Mouse (Mus musculus) lung, embryonic 14.5 days (tissue): ENCODE results near the gene Tarbp2. TPM values are rescaled to one million over a fixed set of nuclear protein-coding genes. Genes with fewer than 3 reads are reported as not detected.
A peak's percentile ranks its signal among the peaks of the same experiment; 100 is the strongest.

ENCODE experiments used
- ATAC-seq: fragments of 200-750 bp; cut with Nextera tagmentation; 2 replicates; pipeline ENCODE4 v1.8.0; 2017; ENCODE audit warnings: mild to moderate bottlenecking, moderate TSS enrichment, moderate library complexity; ENCODE audit not compliant: insufficient read depth
- DNase-seq: peaks from one replicate; pipeline ENCODE4 v3.0.0-alpha.2; 2015
- H3K27ac ChIP-seq: fragments of 300-500 bp; sonication (generic); 2 replicates; pipeline ENCODE4 v1.5.1; 2014; ENCODE audit warnings: low read depth, mild to moderate bottlenecking, moderate library complexity
- H3K27me3 ChIP-seq: fragments of 300-500 bp; sonication (generic); 2 replicates; pipeline ENCODE4 v1.6.1; 2014; ENCODE audit warnings: low read length, control low read depth; ENCODE audit not compliant: insufficient read depth
- H3K36me3 ChIP-seq: fragments of 300-500 bp; sonication (generic); 2 replicates; pipeline ENCODE4 v1.6.1; 2014; ENCODE audit warnings: control low read depth; ENCODE audit not compliant: insufficient read depth
- H3K4me1 ChIP-seq: fragments of 300-500 bp; sonication (generic); 2 replicates; pipeline ENCODE4 v1.6.1; 2014; ENCODE audit warnings: antibody characterized with exemption, control low read depth; ENCODE audit not compliant: insufficient read depth
- H3K4me2 ChIP-seq: fragments of 300-500 bp; sonication (generic); 2 replicates; pipeline ENCODE4 v1.6.1; 2014; ENCODE audit warnings: mild to moderate bottlenecking
- H3K4me3 ChIP-seq: fragments of 300-500 bp; sonication (generic); 2 replicates; pipeline ENCODE4 v1.5.1; 2014; ENCODE audit warnings: low read depth, low read length
- H3K9ac ChIP-seq: fragments of 300-500 bp; sonication (generic); 2 replicates; pipeline ENCODE4 v1.6.1; 2014
- H3K9me3 ChIP-seq: fragments of 300-500 bp; sonication (generic); 2 replicates; pipeline ENCODE4 v1.6.1; 2016; ENCODE audit warnings: low read depth, low read length, control low read depth
- CTCF ChIP-seq: IDR thresholded peaks from 2 replicates; pipeline ENCODE4 v1.5.1; 2016; ENCODE audit warnings: antibody characterized with exemption, low read depth
- WGBS: fragments of 180-500 bp; shearing (Covaris S2); extraction: QIAGEN DNeasy Blood & Tissue Kit; methylation state at CpG from one replicate; pipeline ENCODE4 v1.1.7; 2014; 5-methylcytosine and 5-hydroxymethylcytosine counted together
- polyA plus RNA-seq: library from polyadenylated mRNA; unstranded; fragments of >200 nt; fragmentation: Nextera tagmentation; extraction: Ambion mirVana; gene quantifications from 2 replicates; pipeline ENCODE4 v1.2.1, GENCODE M21; 2014

Tarbp2 gene
- polyA plus RNA-seq, 1 experiment from 2014 or later: 81.2 TPM

DNA sequence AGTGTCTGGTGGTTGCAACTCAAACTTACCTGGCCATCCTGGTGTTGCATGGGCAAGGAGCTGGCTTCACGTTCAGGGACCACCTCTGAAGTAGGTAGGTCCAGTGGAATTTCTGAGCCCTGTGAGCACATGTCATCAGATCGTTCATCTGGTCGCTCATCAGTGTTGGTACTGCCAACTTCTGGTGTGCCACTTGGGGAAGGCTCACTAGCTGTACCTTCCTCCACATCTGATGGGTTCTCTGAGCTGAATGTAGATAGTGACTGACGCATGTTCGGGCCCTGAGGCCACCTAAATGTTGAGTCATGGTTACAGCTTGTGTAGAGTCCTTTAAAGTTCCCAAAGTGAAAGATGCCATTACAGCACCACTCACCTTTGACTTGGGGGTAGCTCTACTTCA, 17.5 kb upstream of the Tarbp2 start:
- DNase-seq (no peak), ATAC-seq (no peak)
- no peaks in the 10 kb centered on the region for H3K4me1 ChIP-seq
- H3K4me3 ChIP-seq: no peak overlapping the region
- H3K36me3 ChIP-seq: peaks cover 99% of the 10 kb centered on the region
- no peak for TF ChIP-seq CTCF
- no peaks in the 10 kb centered on the region for H3K9me3 ChIP-seq
- no peak overlapping the region for H3K9ac ChIP-seq
- H3K27me3 ChIP-seq: no peaks in the 10 kb centered on the region
- no peak overlapping the region for H3K4me2 ChIP-seq
- 81% methylated on average over 5 of the region's 5 CpGs for WGBS
- H3K27ac ChIP-seq: no peak overlapping the region

DNA sequence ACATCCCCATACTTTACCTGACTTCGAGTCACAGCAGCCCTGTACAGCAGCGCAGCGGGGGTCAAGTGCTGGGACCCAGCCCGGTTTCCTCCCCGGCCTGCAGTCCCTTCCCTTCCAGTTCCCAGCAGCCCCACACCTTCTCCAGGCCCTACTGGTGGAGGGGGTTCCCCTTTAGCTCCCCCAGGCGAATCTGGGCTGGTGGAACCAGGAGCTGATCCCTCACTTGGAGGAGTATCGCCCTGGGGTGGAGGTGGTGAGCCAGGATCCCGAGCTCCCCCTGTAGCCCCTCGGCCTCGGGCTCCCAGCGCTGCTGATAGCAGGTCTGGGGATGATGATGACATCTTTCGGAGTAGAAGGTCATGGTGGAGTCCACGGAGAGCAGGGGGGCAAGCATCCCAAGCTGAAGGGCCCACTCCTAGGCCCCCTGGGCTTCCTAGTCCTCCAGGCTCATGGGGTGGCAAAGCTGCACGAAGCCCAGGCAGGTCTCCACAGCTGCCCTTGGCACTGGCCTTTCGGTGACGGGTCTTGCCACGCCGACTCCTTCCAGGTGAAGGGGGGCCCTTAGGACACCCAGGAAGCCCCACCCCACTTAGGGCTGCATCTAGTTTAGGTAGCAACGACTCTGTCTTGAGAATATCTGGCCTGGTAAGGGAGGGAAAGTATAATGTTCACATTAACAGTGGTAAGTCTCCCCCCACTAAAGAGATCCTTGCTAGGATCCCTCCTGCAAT, 16.7 kb upstream of the Tarbp2 start:
- DNase-seq: no peak
- 0 out of 2 replicates have a peak, but pooled peaks have one; percentile 19 for ATAC-seq

DNA sequence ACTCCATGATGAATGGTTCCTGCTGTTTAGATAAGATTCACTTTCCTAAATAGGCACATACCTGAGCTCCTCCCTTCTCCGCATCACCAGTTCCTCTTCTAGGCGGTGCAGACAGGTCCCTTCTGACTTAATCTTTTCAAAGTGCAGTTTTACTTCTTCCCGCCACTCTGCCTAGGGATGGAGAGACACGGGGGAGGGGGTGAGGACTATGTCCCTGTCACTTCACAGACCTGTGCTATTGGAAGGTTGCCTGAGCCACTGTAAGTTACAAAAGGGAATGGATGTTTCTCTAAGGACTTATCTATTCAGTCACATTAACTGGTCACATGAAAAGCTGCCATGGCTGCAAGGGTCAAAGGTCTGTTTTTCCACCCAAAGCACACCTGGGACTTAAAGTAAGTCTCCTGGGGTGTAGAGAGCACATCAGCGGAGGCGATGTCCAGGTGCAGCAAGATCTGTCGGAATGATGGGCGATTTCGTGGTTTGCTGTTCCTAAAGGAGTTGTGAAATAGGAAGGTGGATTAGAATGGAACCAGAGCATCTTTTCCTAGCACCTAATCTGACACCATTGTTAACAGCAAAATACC, 15.6 kb upstream of the Tarbp2 start:
- H3K36me3 ChIP-seq: peaks cover 81% of the 10 kb centered on the region

More for the DNA sequence above, 16.7 kb upstream of the Tarbp2 start:
- WGBS: 85% methylated on average over 19 of the region's 19 CpGs
- no peaks in the 10 kb centered on the region for H3K4me1 ChIP-seq
- H3K27ac ChIP-seq: no peak overlapping the region
- H3K4me2 ChIP-seq: no peak overlapping the region
- H3K27me3 ChIP-seq: no peaks in the 10 kb centered on the region
- H3K4me3 ChIP-seq: no peak overlapping the region
- H3K9me3 ChIP-seq: no peaks in the 10 kb centered on the region
- H3K36me3 ChIP-seq: peaks cover 92% of the 10 kb centered on the region
- TF ChIP-seq CTCF: no peak
- H3K9ac ChIP-seq: no peak overlapping the region

DNA sequence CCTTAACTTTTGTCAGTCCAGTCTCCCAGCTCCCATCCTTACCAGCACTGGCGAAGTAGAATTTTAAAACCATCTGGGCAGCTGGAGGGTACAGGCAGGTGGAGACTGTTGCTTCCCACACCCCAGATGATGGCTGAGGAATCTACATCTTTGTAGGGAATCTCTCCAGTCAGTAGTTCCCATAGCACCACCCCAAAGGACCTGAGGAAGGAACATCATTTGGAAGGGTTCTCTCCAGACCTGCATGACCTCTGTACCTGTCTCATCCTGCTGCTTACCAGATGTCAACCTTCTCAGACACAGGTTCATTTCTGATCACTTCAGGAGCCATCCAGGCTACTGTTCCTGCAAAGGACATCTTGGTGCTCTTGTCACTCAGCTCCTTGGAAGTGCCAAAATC, 14.5 kb upstream of the Tarbp2 start, which contains the start of gene Gm10337:
Gm10337 (plus strand) TSS at position 276 of the 400 bp plus-strand sequence.
- TF ChIP-seq CTCF: no peak
- DNase-seq: no peak
- no peak within 1 kb of the TSS for H3K4me2 ChIP-seq
- no peak within 1 kb of the TSS for H3K27ac ChIP-seq
- H3K9ac ChIP-seq: no peak within 1 kb of the TSS
- no peaks in the 10 kb centered on the region for H3K27me3 ChIP-seq
- H3K9me3 ChIP-seq: no peaks in the 10 kb centered on the region
- peaks cover 77% of the 10 kb centered on the region for H3K36me3 ChIP-seq
- H3K4me1 ChIP-seq: no peaks in the 10 kb centered on the region
- WGBS: 86% methylated on average over 1 of the region's 1 CpGs
- ATAC-seq: no peak; the same call in 1 of the 2 replicates
- no peak within 1 kb of the TSS for H3K4me3 ChIP-seq

More for the DNA sequence above, 15.6 kb upstream of the Tarbp2 start:
- Histone ChIP-seq H3K27ac (no peak overlapping the region), H3K4me2 (no peak overlapping the region), H3K9ac (no peak overlapping the region), H3K27me3 (no peaks in the 10 kb centered on the region), H3K9me3 (no peaks in the 10 kb centered on the region), H3K4me3 (no peak overlapping the region), H3K4me1 (no peaks in the 10 kb centered on the region)
- DNase-seq (no peak), ATAC-seq (no peak)
- 71% methylated on average over 9 of the region's 9 CpGs for WGBS
- TF ChIP-seq CTCF: no peak

DNA sequence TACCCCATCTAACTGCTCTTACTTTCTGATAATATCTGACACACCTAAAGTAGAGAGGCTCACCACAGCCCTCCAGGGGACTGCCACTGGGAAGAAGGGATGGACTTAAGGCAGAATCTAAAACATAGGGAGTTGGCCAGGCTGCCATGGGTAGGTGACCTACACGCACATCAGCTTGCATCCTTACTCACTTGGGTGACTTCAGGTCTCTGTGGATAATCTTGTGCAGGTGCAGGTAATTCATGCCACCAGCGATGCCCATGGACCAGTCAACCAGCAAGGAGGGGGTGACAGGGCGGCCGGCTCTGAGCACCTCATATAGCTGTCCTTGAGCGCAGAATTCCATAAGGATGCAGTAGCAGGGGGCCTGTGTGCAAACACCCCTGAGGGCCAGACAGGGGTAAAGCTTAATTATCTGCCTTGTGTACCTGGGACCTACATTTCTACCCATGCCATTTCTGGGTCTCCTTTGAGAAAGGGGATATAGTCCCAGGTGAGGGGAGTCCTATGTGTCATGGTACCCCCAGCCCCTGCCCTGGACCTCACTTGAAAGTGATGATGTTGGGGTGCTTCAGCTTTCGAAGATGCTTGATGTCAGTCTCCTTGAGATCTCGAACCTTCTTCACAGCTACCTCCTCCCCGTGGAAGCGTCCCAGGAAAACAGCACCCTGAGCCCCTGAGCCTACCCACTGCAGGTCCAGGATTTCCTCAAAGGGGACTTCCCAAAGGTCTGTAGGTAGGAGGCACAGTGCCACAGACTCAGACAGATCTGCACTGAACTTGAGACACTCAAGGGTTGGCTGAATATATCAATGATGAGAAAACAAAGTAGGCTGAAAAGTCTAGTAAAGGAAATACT, 13.8 kb upstream of the Tarbp2 start:
- H3K4me1 ChIP-seq: no peaks in the 10 kb centered on the region
- DNase-seq (no peak), ATAC-seq (no peak; the same call in 1 of the 2 replicates)
- H3K4me2 ChIP-seq: no peak overlapping the region
- no peak overlapping the region for H3K4me3 ChIP-seq
- H3K27ac ChIP-seq: no peak overlapping the region
- 80% methylated on average over 9 of the region's 9 CpGs for WGBS
- peaks cover 70% of the 10 kb centered on the region for H3K36me3 ChIP-seq
- H3K27me3 ChIP-seq: no peaks in the 10 kb centered on the region
- no peak overlapping the region for H3K9ac ChIP-seq
- no peaks in the 10 kb centered on the region for H3K9me3 ChIP-seq
- TF ChIP-seq CTCF: no peak

DNA sequence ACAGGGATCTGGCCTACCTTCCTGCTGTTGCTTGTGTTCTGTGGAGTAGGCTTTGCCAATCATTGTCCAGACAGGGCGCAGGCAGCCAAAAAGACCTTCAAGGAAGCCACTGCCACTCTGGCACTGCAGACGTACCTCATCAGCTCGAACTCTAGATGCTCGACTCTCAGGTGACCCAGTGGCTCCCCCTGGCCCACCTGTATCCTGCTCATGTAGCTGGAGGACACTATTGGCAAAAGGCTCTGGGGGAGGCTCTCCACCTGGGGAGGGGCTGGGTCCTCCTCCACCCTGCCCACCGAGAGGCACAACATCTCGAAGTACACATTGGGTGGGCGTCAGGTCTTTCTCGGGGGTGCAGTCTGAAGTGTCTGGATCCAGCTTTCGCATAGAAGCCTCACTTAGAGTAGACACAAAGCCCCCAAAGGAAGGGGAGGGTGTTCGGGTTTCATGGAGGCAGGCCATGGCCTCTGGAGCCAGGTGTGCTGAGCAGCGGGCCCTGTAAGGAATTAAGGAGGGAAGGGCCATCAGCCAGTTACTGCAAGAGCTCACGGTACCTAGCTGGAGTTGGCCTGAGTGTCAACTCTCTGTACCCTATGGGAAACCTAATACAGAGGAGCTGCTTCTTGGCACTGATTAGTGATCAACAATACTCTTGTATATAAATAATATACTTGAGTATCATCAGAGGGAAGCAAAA, 12.8 kb upstream of the Tarbp2 start:
- ATAC-seq: no peak
- Histone ChIP-seq H3K9me3 (no peaks in the 10 kb centered on the region), H3K36me3 (peaks cover 59% of the 10 kb centered on the region), H3K27ac (no peak overlapping the region), H3K9ac (no peak overlapping the region), H3K4me3 (no peak overlapping the region), H3K27me3 (no peaks in the 10 kb centered on the region), H3K4me2 (no peak overlapping the region), H3K4me1 (peaks cover 5% of the 10 kb centered on the region; the same call in 1 of the 2 replicates)
- no peak for TF ChIP-seq CTCF
- WGBS: 67% methylated on average over 12 of the region's 12 CpGs
- no peak for DNase-seq
